Mouse (Mus musculus) gastrocnemius, adult 2 months (tissue): ENCODE results near the gene Kank1. TPM values are rescaled to one million over a fixed set of nuclear protein-coding genes. Genes with fewer than 3 reads are reported as not detected.

Experiments
- DNase-seq: peaks from one replicate; pipeline ENCODE4 v3.0.0; 2022
- H3K27ac ChIP-seq: fragments of 200-600 bp; 2 replicates; pipeline ENCODE4 v1.8.1; 2022; ENCODE audit warnings: mild to moderate bottlenecking
- H3K4me3 ChIP-seq: fragments of 200-600 bp; 2 replicates; pipeline ENCODE4 v1.8.1; 2022; ENCODE audit warnings: mild to moderate bottlenecking, moderate library complexity
- CTCF ChIP-seq: fragments of 200-600 bp; IDR thresholded peaks from 2 replicates; pipeline ENCODE4 v1.8.1; 2022; ENCODE audit warnings: antibody characterized with exemption, mild to moderate bottlenecking, moderate library complexity
- intact Hi-C: fragments of 180-260 bp; cut with DNase I; formaldehyde crosslinking; loops from one replicate; pipeline ENCODE4 v1.15.1; 2025
- total RNA-seq, 2 experiments: library from RNA; stranded (reverse); gene quantifications; 2 replicates each; pipeline ENCODE4 v1.2.3; 2021

Kank1 gene
- total RNA-seq, 2 experiments from 2014 or later, result 17.4 to 19.2 TPM

DNA sequence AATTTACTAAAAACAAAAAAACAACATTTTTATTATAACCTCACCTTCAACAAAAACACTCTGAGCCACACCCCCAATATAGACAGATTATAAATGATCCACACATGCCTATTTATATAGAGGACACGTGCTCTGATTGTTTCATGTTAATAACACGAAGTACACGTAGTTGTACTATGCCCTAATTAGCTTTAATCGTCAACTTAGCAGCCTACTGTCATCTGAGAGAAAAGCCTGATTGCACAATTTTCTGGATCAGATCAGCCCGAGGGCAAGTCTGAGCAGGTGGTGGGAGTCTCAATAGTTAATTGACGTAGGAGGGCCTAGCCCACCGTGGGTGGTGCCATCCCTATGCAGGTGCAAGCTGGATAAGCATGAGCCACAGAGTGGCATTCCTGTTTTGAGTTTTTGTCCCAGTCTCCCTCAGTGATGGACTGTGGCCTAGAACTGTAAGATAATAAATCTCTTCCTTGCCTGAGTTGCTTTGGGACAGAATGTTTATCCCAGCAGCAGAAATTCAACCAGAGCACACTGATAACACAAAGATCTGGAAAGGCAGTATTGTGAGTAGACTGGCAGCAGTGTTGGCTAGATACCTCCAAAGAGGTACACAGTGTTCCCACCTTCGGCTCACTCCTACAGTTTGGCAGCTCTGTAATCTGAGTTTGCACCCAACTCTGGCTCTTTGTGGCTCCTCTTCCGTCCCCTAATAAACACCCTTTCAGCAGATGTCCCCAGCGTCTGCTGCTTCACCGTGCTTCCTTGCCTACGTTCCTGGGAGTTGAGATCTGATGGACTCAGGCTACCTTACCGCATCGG, 63.3 kb downstream of the Kank1 start:
- intact Hi-C loops, result no loop called here
- DNase-seq, result no peak
- no peak for TF ChIP-seq CTCF

DNA sequence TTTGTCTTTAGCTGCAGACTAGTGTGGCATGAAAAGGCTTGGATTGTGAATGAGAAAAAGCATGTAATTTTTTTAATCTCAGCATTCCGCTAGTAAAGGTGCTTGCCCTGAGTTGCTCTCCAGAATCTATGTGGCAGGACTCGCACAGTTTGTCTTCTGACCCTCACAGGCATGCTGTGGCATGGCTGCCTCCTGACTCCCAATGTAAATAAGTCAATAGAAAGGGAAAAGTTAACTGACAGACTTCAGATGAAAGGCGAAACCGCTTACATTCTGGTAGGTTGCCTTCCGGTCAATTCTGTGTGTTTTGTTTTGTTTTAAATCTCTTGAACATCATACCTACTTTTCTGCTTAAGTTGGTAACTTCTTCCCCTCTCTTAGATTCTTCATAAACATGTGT, 64.4 kb downstream of the Kank1 start:
- intact Hi-C loops, result no loop called here

More for the DNA sequence above, 63.3 kb downstream of the Kank1 start:
- H3K4me3 ChIP-seq, result no peak overlapping the region
- no peak overlapping the region for H3K27ac ChIP-seq

DNA sequence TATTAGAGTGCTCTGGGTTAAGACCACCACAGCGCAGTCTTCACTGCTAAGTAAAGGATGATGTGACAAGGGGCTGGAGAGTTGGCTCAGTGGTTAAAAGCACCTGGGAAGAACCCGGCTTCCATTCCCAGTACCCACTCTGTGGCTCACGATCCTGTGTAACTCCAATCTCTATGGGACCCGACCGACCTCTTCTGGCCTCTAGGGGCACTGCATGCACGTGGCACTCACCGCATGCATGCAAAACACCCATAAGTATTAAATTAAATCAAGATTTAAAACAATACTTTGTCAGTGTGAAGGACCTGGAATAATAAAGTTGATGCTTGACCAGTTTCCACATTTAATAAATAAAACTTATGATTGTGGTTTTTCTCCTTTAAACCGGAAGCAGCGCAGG, 69.5 kb downstream of the Kank1 start:
- no peak for DNase-seq
- H3K4me3 ChIP-seq, result no peak overlapping the region
- peak; percentile 55 for TF ChIP-seq CTCF
- intact Hi-C loops, result no loop called here
- no peak overlapping the region for H3K27ac ChIP-seq

More for the DNA sequence above, 64.4 kb downstream of the Kank1 start:
- TF ChIP-seq CTCF, result no peak
- H3K4me3 ChIP-seq, result no peak overlapping the region
- H3K27ac ChIP-seq, result no peak overlapping the region
- no peak for DNase-seq

DNA sequence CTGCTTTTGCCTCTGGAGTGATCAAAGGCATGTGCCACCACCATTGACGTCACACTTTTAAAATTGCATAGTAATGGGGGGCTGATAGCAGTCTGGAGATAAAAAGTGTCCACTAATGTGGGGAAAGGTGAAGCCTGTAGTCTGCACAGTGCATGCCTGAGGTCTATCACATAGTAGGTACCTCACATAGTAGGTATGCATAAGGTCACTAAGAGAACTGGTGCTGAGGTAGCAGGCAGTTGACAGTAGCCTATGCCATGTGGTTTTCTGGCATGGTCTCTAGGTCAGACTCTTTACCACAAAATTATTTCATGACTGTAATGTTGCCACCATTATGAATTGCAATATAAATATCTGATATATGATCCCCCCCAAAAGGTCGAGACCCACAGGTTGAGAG, 71.4 kb downstream of the Kank1 start:
- intact Hi-C loops, result no loop called here
- Histone ChIP-seq H3K4me3 (no peak overlapping the region), H3K27ac (no peak overlapping the region)
- no peak for DNase-seq
- no peak for TF ChIP-seq CTCF

GRCm38 (mm10) chr19:25308763-25309162, 72.0 kb downstream of the Kank1 start:
- intact Hi-C loops, result no loop called here
- Histone ChIP-seq H3K4me3 (no peak overlapping the region), H3K27ac (no peak overlapping the region)
- no peak for TF ChIP-seq CTCF
- no peak for DNase-seq

DNA sequence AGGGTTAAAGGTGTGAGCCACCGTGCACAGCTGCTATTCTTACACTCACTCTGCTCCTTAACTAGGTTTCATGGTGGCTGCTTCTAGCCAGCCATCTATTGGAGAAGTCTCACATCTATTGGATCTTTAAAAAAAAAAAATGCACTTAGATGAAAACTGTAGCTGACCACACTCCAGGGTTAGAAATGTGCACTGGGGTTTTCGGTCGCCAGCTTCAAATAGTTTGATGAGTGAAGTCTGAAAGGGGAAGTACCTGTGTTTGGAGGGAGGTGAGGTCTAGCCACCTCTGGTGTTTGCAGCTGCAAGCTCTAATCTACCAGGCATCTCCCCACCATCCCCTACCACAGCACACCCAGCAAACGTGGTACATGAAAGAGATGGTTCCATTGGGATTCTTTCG, 74.2 kb downstream of the Kank1 start:
- intact Hi-C loops, result no loop called here
- Histone ChIP-seq H3K27ac (no peak overlapping the region), H3K4me3 (no peak overlapping the region)
- DNase-seq, result no peak
- TF ChIP-seq CTCF, result no peak

- DNase-seq, result no peak
- Histone ChIP-seq H3K4me3 (no peak overlapping the region), H3K27ac (no peak overlapping the region)
- intact Hi-C loops, result no loop called here
- TF ChIP-seq CTCF, result no peak
Measured at GRCm38 (mm10) chr19:25311626-25312025, 74.9 kb downstream of the Kank1 start.

GRCm38 (mm10) chr19:25315458-25315889, 78.7 kb downstream of the Kank1 start:
- Histone ChIP-seq H3K4me3 (no peak overlapping the region), H3K27ac (no peak overlapping the region)
- no peak for DNase-seq
- intact Hi-C loops, result no loop called here
- no peak for TF ChIP-seq CTCF

GRCm38 (mm10) chr19:25315993-25316392, 79.2 kb downstream of the Kank1 start:
- intact Hi-C loops, result no loop called here
- Histone ChIP-seq H3K27ac (no peak overlapping the region), H3K4me3 (no peak overlapping the region)
- no peak for DNase-seq
- no peak for TF ChIP-seq CTCF

DNA sequence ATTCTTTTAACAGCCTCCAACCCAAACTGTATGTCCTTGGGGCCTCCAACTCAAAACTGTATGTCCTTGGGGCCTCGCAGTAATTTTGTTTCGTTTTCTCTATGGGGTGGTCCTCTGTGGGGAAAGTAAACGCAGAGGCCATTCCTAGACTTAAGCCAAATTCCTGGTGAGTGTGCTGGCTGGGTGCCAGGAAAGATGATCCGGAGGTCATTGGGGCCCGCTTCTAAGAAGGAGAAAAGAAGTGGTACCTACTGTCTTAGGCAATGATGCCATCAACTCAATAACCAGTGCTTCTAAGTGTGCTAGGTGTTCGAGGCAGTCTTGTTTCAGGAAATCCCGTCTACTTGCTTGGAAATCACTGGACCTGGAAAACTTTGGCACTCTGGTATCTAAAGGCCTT, 87.5 kb downstream of the Kank1 start:
- TF ChIP-seq CTCF, result no peak
- DNase-seq, result no peak
- intact Hi-C loops, result no loop called here
- Histone ChIP-seq H3K4me3 (no peak overlapping the region), H3K27ac (no peak overlapping the region)

GRCm38 (mm10) chr19:25325113-25326001, 88.6 kb downstream of the Kank1 start:
- TF ChIP-seq CTCF, result no peak
- no peak for DNase-seq
- H3K4me3 ChIP-seq, result no peak overlapping the region
- intact Hi-C loops, result no loop called here
- H3K27ac ChIP-seq, result no peak overlapping the region

DNA sequence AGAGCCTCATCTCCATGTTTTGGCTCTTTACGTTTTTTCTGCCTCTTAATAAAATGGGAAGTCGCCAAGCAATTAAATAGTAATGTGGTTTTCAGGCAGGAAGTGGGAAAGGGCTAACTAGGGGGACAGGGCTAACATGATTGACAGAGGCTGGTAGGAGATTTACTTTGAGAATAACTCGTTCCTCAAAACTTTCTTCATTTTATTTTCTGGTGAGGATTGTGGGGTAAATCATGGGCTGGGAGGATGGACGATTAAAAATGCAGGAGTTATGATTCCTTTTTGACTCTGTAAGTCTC, 89.2 kb downstream of the Kank1 start:
- intact Hi-C loops, result no loop called here
- no peak for TF ChIP-seq CTCF
- no peak overlapping the region for H3K27ac ChIP-seq
- H3K4me3 ChIP-seq, result no peak overlapping the region
- no peak for DNase-seq

DNA sequence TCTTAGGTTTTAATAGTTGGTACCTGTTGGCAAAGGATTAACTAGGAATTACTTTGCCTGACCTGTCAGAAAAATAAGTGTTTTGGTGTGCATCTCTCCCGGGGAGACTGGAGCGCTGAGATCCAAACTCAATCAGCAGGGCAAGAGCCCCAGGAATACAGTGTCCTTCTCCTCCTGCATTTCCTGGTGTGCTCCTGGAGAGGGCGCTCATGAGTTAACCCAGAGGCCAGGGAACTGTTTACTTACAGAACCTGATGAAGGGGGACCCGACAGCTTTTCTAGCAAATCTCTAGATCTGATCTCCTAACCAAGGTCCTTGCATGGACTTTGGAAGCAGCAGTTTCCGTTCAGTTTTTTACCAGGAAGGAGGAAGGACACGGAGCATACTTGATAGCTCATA, 90.9 kb downstream of the Kank1 start:
- intact Hi-C loops, result no loop called here
- Histone ChIP-seq H3K4me3 (no peak overlapping the region), H3K27ac (no peak overlapping the region)
- no peak for DNase-seq
- TF ChIP-seq CTCF, result peak; percentile 28; the same call in 1 of the 2 replicates

GRCm38 (mm10) chr19:25334360-25334759, 97.6 kb downstream of the Kank1 start:
- Histone ChIP-seq H3K27ac (no peak overlapping the region), H3K4me3 (no peak overlapping the region)
- intact Hi-C loops, result loop anchor here (1.0 to 2.0 kb wide), 2 partner anchors 202 to 228 kb away; no protein-coding TSS in a partner anchor
- DNase-seq, result peak; percentile 54
- peak; percentile 84 for TF ChIP-seq CTCF
